Mouse (Mus musculus) C2C12 (cell line): ENCODE measurements at regions not wholly inside any gene's neighbourhood (a gene's known extent, or its start where the extent isn't known, plus 50 kb on each side); places are given as distances from the start of the nearest gene placed in this dataset.

Experiments
- CEBPB ChIP-seq: IDR thresholded peaks from one replicate; pipeline ENCODE4 v1.6.1; 2011; ENCODE audit warnings: low read depth, mild to moderate bottlenecking, control low read depth, moderate library complexity
- CTCF ChIP-seq: IDR thresholded peaks from one replicate; pipeline ENCODE4 v1.5.1; 2011; ENCODE audit not compliant: control insufficient read depth, insufficient read depth, insufficient read length
- MAX ChIP-seq: IDR thresholded peaks from one replicate; pipeline ENCODE4 v1.6.1; 2011; ENCODE audit warnings: mild to moderate bottlenecking, control low read depth
- MYOD1 ChIP-seq: IDR thresholded peaks from one replicate; pipeline ENCODE4 v1.6.1; 2011; ENCODE audit warnings: low read depth; ENCODE audit not compliant: control insufficient read depth, insufficient read length
- MYOG ChIP-seq: IDR thresholded peaks from one replicate; pipeline ENCODE4 v1.6.1; 2011; ENCODE audit not compliant: control insufficient read depth, insufficient read length; ENCODE audit errors: extremely low read depth
- USF1 ChIP-seq: IDR thresholded peaks from one replicate; pipeline ENCODE4 v1.6.1; 2011; ENCODE audit warnings: low read depth, mild to moderate bottlenecking, control low read depth, moderate library complexity

GRCm38 (mm10) chr2:166305044-166306002 is 149.9 kb upstream of the Sulf2 start:
- TF ChIP-seq CTCF (no peak), MAX (no peak), MYOD1 (peak; percentile 25), USF1 (no peak), CEBPB (no peak), MYOG (no peak)
